8 mouse cellular contexts compared by ENCODE assay signal in the genomic region with DNA sequence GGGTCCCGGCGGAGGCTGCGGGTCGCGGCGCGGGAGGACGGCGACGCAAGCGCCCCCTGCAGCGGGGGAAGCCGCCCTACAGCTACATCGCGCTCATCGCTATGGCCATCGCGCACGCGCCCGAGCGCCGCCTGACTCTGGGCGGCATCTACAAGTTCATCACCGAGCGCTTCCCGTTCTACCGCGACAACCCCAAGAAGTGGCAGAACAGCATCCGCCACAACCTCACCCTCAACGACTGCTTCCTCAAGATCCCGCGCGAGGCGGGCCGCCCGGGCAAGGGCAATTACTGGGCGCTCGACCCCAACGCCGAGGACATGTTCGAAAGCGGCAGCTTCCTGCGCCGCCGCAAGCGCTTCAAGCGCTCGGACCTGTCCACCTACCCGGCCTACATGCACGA. TPM values are rescaled to one million over a fixed set of nuclear protein-coding genes. Genes with fewer than 3 reads are reported as not detected.
A peak's percentile ranks its signal among the peaks of the same experiment; 100 is the strongest.
DNase-seq lines count a peak whose midpoint lies in the region; ATAC-seq and TF ChIP-seq lines count a peak whose summit lies in the region.

No protein-coding gene starts in this region.

- H3K4me1 ChIP-seq in testis, adult 2 months (ENCODE audit: control insufficient read depth, insufficient read depth, low read length), result peaks cover 16% of the 10 kb centered on the region
- H3K4me1 ChIP-seq in forebrain, embryonic 10.5 days, result peaks cover 43% of the 10 kb centered on the region
- peaks cover 16% of the 10 kb centered on the region; the same call in 1 of the 2 replicates for H3K4me1 ChIP-seq in intestine, embryonic 16.5 days (ENCODE audit: control insufficient read depth, insufficient read depth, low read length)

- TF ChIP-seq POLR2A in testis, adult 2 months (IDR thresholded peaks at IDR 0.05; ENCODE audit: control insufficient read depth, low read depth, low read length), result no peak

- H3K27me3 ChIP-seq in testis, adult 2 months (ENCODE audit: control insufficient read depth, insufficient read depth, low read length), result peaks cover 2% of the 10 kb centered on the region; the same call in 1 of the 2 replicates
- peaks cover 100% of the 10 kb centered on the region for H3K27me3 ChIP-seq in forebrain, embryonic 10.5 days (ENCODE audit: poor library complexity, severe bottlenecking)
- H3K27me3 ChIP-seq in intestine, embryonic 16.5 days (replicated peaks; ENCODE audit: control insufficient read depth, insufficient read depth, low read length), result peaks cover 94% of the 10 kb centered on the region

- peak; percentile 26; the same call in 1 of the 2 replicates for ATAC-seq in intestine, embryonic 16.5 days
- ATAC-seq in megakaryocyte progenitor cell, adult 5-6 weeks (replicated peaks; ENCODE audit: poor library complexity), result 0 out of 2 replicates have a peak, but pooled peaks have one; percentile 15

- WGBS in forebrain, embryonic 10.5 days, result under 1% methylated on average over 51 of the region's 51 CpGs
- 1% methylated on average over 51 of the region's 51 CpGs for WGBS in intestine, embryonic 16.5 days

- H3K36me3 ChIP-seq in testis, adult 2 months (ENCODE audit: control insufficient read depth, insufficient read depth, low read length), result no peaks in the 10 kb centered on the region
- no peaks in the 10 kb centered on the region for H3K36me3 ChIP-seq in forebrain, embryonic 10.5 days (replicated peaks)
- no peaks in the 10 kb centered on the region for H3K36me3 ChIP-seq in intestine, embryonic 16.5 days (ENCODE audit: control insufficient read depth, insufficient read depth, low read length)

- TF ChIP-seq CTCF in testis, adult 2 months (IDR thresholded peaks at IDR 0.05; ENCODE audit: control insufficient read depth, insufficient read depth, insufficient replicate concordance, low read depth, low read length), result no peak

- DNase-seq in testis, postnatal 10 days (ENCODE audit: low spot score), result no peak
- DNase-seq in forebrain, embryonic 10.5 days (ENCODE audit: extremely low spot score, low spot score), result peak; percentile 42
- peak; percentile 64 for DNase-seq in testis, postnatal 14 days (ENCODE audit: low spot score)
- DNase-seq in adipocyte (ENCODE audit: low spot score), result no peak
- no peak for DNase-seq in layer of hippocampus, postnatal 25 days (ENCODE audit: extremely low spot score in 1 of 2, low spot score in 1 of 2)

- no peak overlapping the region for H3K27ac ChIP-seq in testis, adult 2 months (ENCODE audit: control insufficient read depth, insufficient read depth, low read depth, low read length)
- H3K27ac ChIP-seq in forebrain, embryonic 10.5 days, result no peak overlapping the region
- H3K27ac ChIP-seq in intestine, embryonic 16.5 days (ENCODE audit: low read length), result no peak overlapping the region

- peak overlapping the region; percentile 65 for H3K4me2 ChIP-seq in intestine, embryonic 16.5 days (ENCODE audit: low read depth, low read length)

- peak overlapping the region; percentile 76 for H3K4me3 ChIP-seq in testis, adult 2 months (ENCODE audit: control insufficient read depth, low read depth, low read length)
- peak overlapping the region; percentile 43 for H3K4me3 ChIP-seq in forebrain, embryonic 10.5 days
- peak overlapping the region; percentile 47 for H3K4me3 ChIP-seq in intestine, embryonic 16.5 days (ENCODE audit: low read length)

- no peaks in the 10 kb centered on the region for H3K9me3 ChIP-seq in forebrain, embryonic 10.5 days
- H3K9me3 ChIP-seq in intestine, embryonic 16.5 days (ENCODE audit: control insufficient read depth, low read length), result no peaks in the 10 kb centered on the region

- no peak overlapping the region for H3K9ac ChIP-seq in intestine, embryonic 16.5 days (ENCODE audit: low read depth, low read length)

RNA-seq across cellular contexts. Expression of gene Foxe1, which starts 0.9 kb away (rescaled TPM):
- polyA plus RNA-seq in testis, adult 2 months (2012; rRNA removed), result 0.04 TPM in 1 of 2 replicates, not detected in the other
- polyA plus RNA-seq in forebrain, embryonic 10.5 days (2016; fragmentation: Nextera tagmentation; extraction: Ambion mirVana), result 0.05 TPM in 1 of 2 replicates, not detected in the other
- not detected in 2 replicates for polyA plus RNA-seq in intestine, embryonic 16.5 days (2015; fragmentation: Nextera tagmentation; extraction: Ambion mirVana)
- not detected in 2 replicates for total RNA-seq in megakaryocyte progenitor cell, adult 5-6 weeks (2015)
- not detected in 2 replicates for total RNA-seq in megakaryocyte progenitor cell, adult 5-6 weeks (2017)
- total RNA-seq in layer of hippocampus, postnatal 25 days (2021), result not detected

RNA-seq across cellular contexts. Expression of gene Trmo, which starts 44.9 kb away (rescaled TPM):
- polyA plus RNA-seq in testis, adult 2 months (2012; rRNA removed), result 12.1 and 12.2 TPM in 2 replicates
- 10.4 and 13.8 TPM in 2 replicates for polyA plus RNA-seq in forebrain, embryonic 10.5 days (2016; fragmentation: Nextera tagmentation; extraction: Ambion mirVana)
- polyA plus RNA-seq in intestine, embryonic 16.5 days (2015; fragmentation: Nextera tagmentation; extraction: Ambion mirVana), result 12.5 and 13.0 TPM in 2 replicates
- 6.7 and 9.1 TPM in 2 replicates for total RNA-seq in megakaryocyte progenitor cell, adult 5-6 weeks (2015)
- total RNA-seq in megakaryocyte progenitor cell, adult 5-6 weeks (2017), result 12.6 and 14.4 TPM in 2 replicates
- total RNA-seq in layer of hippocampus, postnatal 25 days (2021), result 1 to 10 TPM; 3.9 to 5.5 TPM

Comparison
In these comparisons a context has a peak if more than half of its experiments do, and no peak if none do; other contexts are left out.
1. DNase-seq: peak in forebrain, embryonic 10.5 days (single experiment) and testis, postnatal 14 days (single experiment); none in testis, postnatal 10 days (single experiment), adipocyte (single experiment) and layer of hippocampus, postnatal 25 days (0 of 2).
2. Peak in every context shown above with its lines, with median percentiles within 50 percentile points of each other: H3K4me3 ChIP-seq.